Mouse (Mus musculus) neural tube, embryonic 11.5 days (tissue): Measurements from ENCODE around the gene Olfr812. TPM values are rescaled to one million over a fixed set of nuclear protein-coding genes. Genes with fewer than 3 reads are reported as not detected.

ENCODE experiments used
- polyA plus RNA-seq: library from polyadenylated mRNA; unstranded; fragments of >200 nt; fragmentation: Nextera tagmentation; extraction: Ambion mirVana; gene quantifications from 2 replicates; pipeline ENCODE4 v1.2.1, GENCODE M21; 2014

Olfr812 gene
- polyA plus RNA-seq, 1 experiment from 2014 or later: not detected

Other genes starting within 250 kb of the Olfr812 start
- gene Olfr796, start 233.5 kb downstream of the Olfr812 start, polyA plus RNA-seq: 0.07 TPM in 1 of 2 replicates, not detected in the other
- not detected in 2 replicates for gene Olfr798, start 218.2 kb downstream of the Olfr812 start, polyA plus RNA-seq
- gene Olfr799, start 208.6 kb downstream of the Olfr812 start, polyA plus RNA-seq: not detected in 2 replicates
- not detected in 2 replicates for gene Olfr800, start 188.4 kb downstream of the Olfr812 start, polyA plus RNA-seq
- gene Olfr801, start 172.2 kb downstream of the Olfr812 start, polyA plus RNA-seq: not detected in 2 replicates
- not detected in 2 replicates for gene Olfr802, start 157.9 kb downstream of the Olfr812 start, polyA plus RNA-seq
- not detected in 2 replicates for gene Olfr803, start 151.8 kb downstream of the Olfr812 start, polyA plus RNA-seq
- gene Olfr804, start 142.9 kb downstream of the Olfr812 start, polyA plus RNA-seq: not detected in 2 replicates
- not detected in 2 replicates for gene Olfr805, start 116.7 kb downstream of the Olfr812 start, polyA plus RNA-seq
- not detected in 2 replicates for gene Olfr806, start 104.2 kb downstream of the Olfr812 start, polyA plus RNA-seq
- not detected in 2 replicates for gene Olfr807, start 88.3 kb downstream of the Olfr812 start, polyA plus RNA-seq
- gene Olfr808, start 80.6 kb downstream of the Olfr812 start, polyA plus RNA-seq: not detected in 2 replicates
- gene Olfr809, start 71.5 kb downstream of the Olfr812 start, polyA plus RNA-seq: not detected in 2 replicates
- gene Olfr810, start 51.2 kb downstream of the Olfr812 start, polyA plus RNA-seq: not detected in 2 replicates
- not detected in 2 replicates for gene Olfr811, start 41.7 kb downstream of the Olfr812 start, polyA plus RNA-seq
- gene Olfr813, start 9.3 kb upstream of the Olfr812 start, polyA plus RNA-seq: not detected in 2 replicates
- not detected in 2 replicates for gene Olfr814, start 33.8 kb upstream of the Olfr812 start, polyA plus RNA-seq
- not detected in 2 replicates for gene Olfr815, start 59.8 kb upstream of the Olfr812 start, polyA plus RNA-seq
- gene Olfr816, start 69.5 kb upstream of the Olfr812 start, polyA plus RNA-seq: not detected in 2 replicates
- not detected in 2 replicates for gene Olfr818, start 103.0 kb upstream of the Olfr812 start, polyA plus RNA-seq
- gene Olfr819, start 121.2 kb upstream of the Olfr812 start, polyA plus RNA-seq: not detected in 2 replicates
- gene Olfr247, start 130.0 kb upstream of the Olfr812 start, polyA plus RNA-seq: not detected in 2 replicates
- gene Gm10310, start 139.0 kb upstream of the Olfr812 start, polyA plus RNA-seq: not detected in 2 replicates
- not detected in 2 replicates for gene Olfr820, start 166.5 kb upstream of the Olfr812 start, polyA plus RNA-seq
- gene Olfr821, start 184.3 kb upstream of the Olfr812 start, polyA plus RNA-seq: not detected in 2 replicates
- not detected in 2 replicates for gene Olfr822, start 225.1 kb upstream of the Olfr812 start, polyA plus RNA-seq